Mouse (Mus musculus): ENCODE results near the gene Add1. TPM values are rescaled to one million over a fixed set of nuclear protein-coding genes. Genes with fewer than 3 reads are reported as not detected.
A peak's percentile ranks its signal among the peaks of the same experiment; 100 is the strongest.
"Not testable (repeated sequence)": the region's sequence is repeated elsewhere in the genome, so short reads cannot be mapped to it uniquely, and the experiment has no call there.

Add1 gene
- polyA plus RNA-seq, 1 experiment from 2014 or later = 164 TPM

DNA sequence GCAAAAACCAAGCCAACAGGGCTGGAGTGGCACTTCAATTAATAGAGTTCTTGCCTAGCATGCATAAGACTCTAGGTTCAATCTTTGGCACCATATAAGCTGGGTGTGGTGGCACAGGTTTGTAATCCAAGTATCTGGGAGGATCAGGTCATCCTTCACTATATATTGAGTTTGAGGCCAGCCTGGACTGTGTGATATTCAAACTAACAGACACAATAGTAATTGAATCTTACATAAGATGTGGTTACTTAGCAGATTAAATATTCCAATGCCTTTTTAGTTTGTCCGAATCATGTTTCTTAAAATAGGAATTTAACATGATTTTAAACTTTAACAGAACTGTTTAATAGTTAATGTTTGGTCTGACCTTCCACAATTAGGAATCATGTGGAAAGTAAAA is 2.8 kb downstream of the Add1 start:
- H3K9ac ChIP-seq (ENCODE audit: low read length) = no peak overlapping the region
- ATAC-seq (ENCODE audit: insufficient number of reproducible peaks, insufficient read depth, low FRiP score, low read depth) = no peak
- no peaks in the 10 kb centered on the region for H3K36me3 ChIP-seq (ENCODE audit: control insufficient read depth, insufficient read depth, low read length)
- no peaks in the 10 kb centered on the region for H3K9me3 ChIP-seq (ENCODE audit: control insufficient read depth, low read length)
- no peak overlapping the region for H3K27ac ChIP-seq (replicated peaks in 1 of 2; ENCODE audit: control insufficient read depth in 1 of 2, insufficient read depth in 1 of 2, low read depth in 2 of 2, low read length in 2 of 2)
- no peak overlapping the region for H3K4me2 ChIP-seq (ENCODE audit: low read length)
- no peak overlapping the region for H3K4me3 ChIP-seq (ENCODE audit: control insufficient read depth in 1 of 2, insufficient read depth in 1 of 2, low read depth in 1 of 2, low read length in 2 of 2)
- H3K27me3 ChIP-seq (ENCODE audit: control insufficient read depth, insufficient read depth, low read length) = no peaks in the 10 kb centered on the region
- 93% methylated on average over 1 of the region's 1 CpGs for WGBS
- H3K4me1 ChIP-seq (ENCODE audit: control insufficient read depth in 2 of 2, insufficient read depth in 2 of 2, low read length in 2 of 2) = peaks cover 8 to 22% of the 10 kb centered on the region in 2 experiments

DNA sequence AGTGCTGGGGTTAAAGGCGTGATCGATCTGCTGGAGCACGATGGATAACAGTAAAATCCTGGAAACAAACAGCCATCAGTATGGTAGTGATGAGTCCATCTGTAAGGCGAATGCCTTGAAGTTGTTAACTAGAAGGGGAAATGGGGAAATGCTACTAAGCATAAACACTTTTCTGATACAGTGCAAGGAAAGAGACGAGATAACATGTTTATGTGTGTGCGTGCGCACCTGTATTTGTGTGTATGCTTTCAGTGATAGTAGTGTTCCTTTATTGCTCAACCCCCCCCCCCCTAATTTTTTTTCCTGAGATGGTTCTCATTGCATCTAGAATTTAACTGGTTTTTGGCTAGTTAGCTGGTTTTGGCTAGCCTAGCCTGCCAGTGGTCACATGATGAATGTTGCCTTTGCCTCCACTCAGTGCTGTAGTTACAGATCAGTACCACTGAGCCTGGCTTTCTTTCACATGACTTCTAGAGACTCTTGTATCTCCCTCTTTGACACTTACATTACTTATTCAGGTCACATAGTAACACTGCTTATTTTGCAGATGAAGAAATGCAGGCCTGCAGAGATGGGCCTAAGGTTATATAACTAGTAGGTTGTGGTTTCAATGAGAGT is 4.7 kb downstream of the Add1 start:
- peaks cover 11 to 32% of the 10 kb centered on the region in 2 experiments for H3K4me1 ChIP-seq (ENCODE audit: control insufficient read depth in 2 of 2, insufficient read depth in 2 of 2, low read length in 2 of 2)
- no peak overlapping the region for H3K27ac ChIP-seq (replicated peaks in 1 of 2; ENCODE audit: control insufficient read depth in 1 of 2, insufficient read depth in 1 of 2, low read depth in 2 of 2, low read length in 2 of 2)
- H3K4me3 ChIP-seq (ENCODE audit: control insufficient read depth in 1 of 2, insufficient read depth in 1 of 2, low read depth in 1 of 2, low read length in 2 of 2) = no peak overlapping the region
- H3K9me3 ChIP-seq (ENCODE audit: control insufficient read depth, low read length) = no peaks in the 10 kb centered on the region
- no peaks in the 10 kb centered on the region for H3K27me3 ChIP-seq (ENCODE audit: control insufficient read depth, insufficient read depth, low read length)
- no peaks in the 10 kb centered on the region for H3K36me3 ChIP-seq (ENCODE audit: control insufficient read depth, insufficient read depth, low read length)
- ATAC-seq (ENCODE audit: insufficient number of reproducible peaks, insufficient read depth, low FRiP score, low read depth) = no peak
- H3K4me2 ChIP-seq (ENCODE audit: low read length) = no peak overlapping the region
- no peak overlapping the region for H3K9ac ChIP-seq (ENCODE audit: low read length)
- WGBS = 96% methylated on average over 7 of the region's 7 CpGs

DNA sequence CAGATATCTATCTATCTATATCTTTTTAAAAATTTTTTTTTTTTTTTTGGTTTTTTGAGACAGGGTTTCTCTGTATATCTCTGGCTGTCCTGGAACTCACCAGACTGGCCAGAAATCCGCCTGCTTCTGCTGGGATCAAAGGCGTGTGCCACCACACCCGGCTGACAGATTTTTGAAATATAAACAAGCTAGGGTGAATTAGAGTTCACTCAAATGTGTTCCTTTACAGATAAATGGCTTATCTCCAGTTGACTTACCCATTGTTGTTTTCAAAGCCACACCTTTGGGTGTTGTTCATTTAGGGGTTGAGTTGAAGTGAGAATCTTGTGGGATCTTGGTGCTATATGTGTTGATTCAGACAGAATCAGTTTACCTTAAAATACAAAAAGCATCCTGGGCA is 5.9 kb downstream of the Add1 start:
- H3K4me3 ChIP-seq (ENCODE audit: control insufficient read depth in 1 of 2, insufficient read depth in 1 of 2, low read depth in 1 of 2, low read length in 2 of 2) = no peak overlapping the region
- ATAC-seq (ENCODE audit: insufficient number of reproducible peaks, insufficient read depth, low FRiP score, low read depth) = no peak
- 85% methylated on average over 3 of the region's 3 CpGs for WGBS

DNA sequence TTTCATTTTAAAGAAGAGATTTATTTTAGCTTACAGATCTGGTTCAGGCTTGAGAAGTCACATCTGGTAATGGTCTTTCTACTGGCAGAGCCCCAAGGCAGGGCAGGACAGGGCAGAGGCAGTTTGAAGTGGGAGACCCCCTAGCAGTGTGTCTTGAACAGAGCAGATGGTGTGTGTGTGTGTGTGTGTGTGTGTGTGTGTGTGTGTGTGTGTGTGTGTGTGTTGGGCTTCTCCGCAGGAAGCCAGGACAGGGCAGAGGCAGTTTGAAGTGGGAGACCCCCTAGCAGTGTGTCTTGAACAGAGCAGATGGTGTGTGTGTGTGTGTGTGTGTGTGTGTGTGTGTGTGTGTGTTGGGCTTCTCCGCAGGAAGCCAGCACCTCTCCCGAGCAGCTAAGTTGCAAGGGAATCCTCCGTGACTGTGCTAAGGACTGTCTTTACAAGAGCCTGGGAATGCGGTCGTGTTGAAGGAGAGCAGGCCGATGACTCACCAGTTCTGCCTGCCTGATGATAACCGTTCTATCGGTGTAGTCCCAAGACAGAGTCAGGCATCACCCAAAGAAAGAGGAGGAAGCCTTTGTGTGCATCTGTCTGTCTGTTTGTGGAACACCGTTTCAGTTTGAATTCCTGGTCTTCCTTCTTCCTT is 8.3 kb downstream of the Add1 start:
- Histone ChIP-seq H3K27ac (replicated peaks in 1 of 2; ENCODE audit: control insufficient read depth in 1 of 2, insufficient read depth in 1 of 2, low read depth in 2 of 2, low read length in 2 of 2) (peak overlapping the region; percentile 63 to 70), H3K4me2 (ENCODE audit: low read length) (peak overlapping the region; percentile 41), H3K9ac (ENCODE audit: low read length) (peak overlapping the region; percentile 35; the same call in 1 of the 2 replicates), H3K4me3 (ENCODE audit: control insufficient read depth in 1 of 2, insufficient read depth in 1 of 2, low read depth in 1 of 2, low read length in 2 of 2) (peak overlapping the region in 1 of 2 experiments; percentile 6; a peak in 1 of 4 replicates), H3K4me1 (ENCODE audit: control insufficient read depth in 2 of 2, insufficient read depth in 2 of 2, low read length in 2 of 2) (peaks cover 13 to 25% of the 10 kb centered on the region in 2 experiments)
- H3K27me3 ChIP-seq (ENCODE audit: control insufficient read depth, insufficient read depth, low read length); H3K36me3 ChIP-seq (ENCODE audit: control insufficient read depth, insufficient read depth, low read length); H3K9me3 ChIP-seq (ENCODE audit: control insufficient read depth, low read length): not testable (repeated sequence)
- 3% methylated on average over 9 of the region's 10 CpGs for WGBS
- peak; percentile 83 for ATAC-seq (ENCODE audit: insufficient number of reproducible peaks, insufficient read depth, low FRiP score, low read depth)

More for the DNA sequence above, 5.9 kb downstream of the Add1 start:
- H3K4me2 ChIP-seq (ENCODE audit: low read length) = no peak overlapping the region
- no peaks in the 10 kb centered on the region for H3K27me3 ChIP-seq (ENCODE audit: control insufficient read depth, insufficient read depth, low read length)
- no peak overlapping the region for H3K9ac ChIP-seq (ENCODE audit: low read length)
- H3K4me1 ChIP-seq (ENCODE audit: control insufficient read depth in 2 of 2, insufficient read depth in 2 of 2, low read length in 2 of 2) = peaks cover 16 to 41% of the 10 kb centered on the region in 2 experiments
- H3K9me3 ChIP-seq (ENCODE audit: control insufficient read depth, low read length) = no peaks in the 10 kb centered on the region
- H3K36me3 ChIP-seq (ENCODE audit: control insufficient read depth, insufficient read depth, low read length) = no peaks in the 10 kb centered on the region
- H3K27ac ChIP-seq (replicated peaks in 1 of 2; ENCODE audit: control insufficient read depth in 1 of 2, insufficient read depth in 1 of 2, low read depth in 2 of 2, low read length in 2 of 2) = no peak overlapping the region

DNA sequence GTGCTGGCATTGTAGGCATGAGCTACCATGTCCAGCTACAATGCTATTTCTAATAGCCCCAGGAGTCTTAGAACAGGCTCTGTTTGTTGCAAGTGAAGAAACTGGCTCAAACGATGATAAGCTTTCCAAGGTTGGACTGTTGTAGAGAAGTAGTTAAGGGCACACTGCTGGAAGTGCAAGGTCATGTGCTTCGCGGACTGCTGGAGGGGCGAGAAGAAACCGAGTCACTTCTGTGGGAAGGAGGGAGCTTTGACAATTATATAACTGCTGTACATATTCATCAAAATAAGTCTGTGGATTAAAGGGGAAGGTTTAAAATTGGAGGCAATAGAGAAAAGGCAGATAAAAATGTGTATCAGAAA is 8.8 kb downstream of the Add1 start:
- H3K27ac ChIP-seq (replicated peaks in 1 of 2; ENCODE audit: control insufficient read depth in 1 of 2, insufficient read depth in 1 of 2, low read depth in 2 of 2, low read length in 2 of 2) = peak overlapping the region; percentile 63 to 70
- H3K4me2 ChIP-seq (ENCODE audit: low read length) = peak overlapping the region; percentile 41
- 31% methylated on average over 5 of the region's 5 CpGs for WGBS
- H3K9me3 ChIP-seq (ENCODE audit: control insufficient read depth, low read length) = no peaks in the 10 kb centered on the region
- no peaks in the 10 kb centered on the region for H3K36me3 ChIP-seq (ENCODE audit: control insufficient read depth, insufficient read depth, low read length)
- 0 out of 2 replicates have a peak, but pooled peaks have one; percentile 19 for ATAC-seq (ENCODE audit: insufficient number of reproducible peaks, insufficient read depth, low FRiP score, low read depth)
- H3K27me3 ChIP-seq (ENCODE audit: control insufficient read depth, insufficient read depth, low read length) = no peaks in the 10 kb centered on the region
- H3K4me1 ChIP-seq (ENCODE audit: control insufficient read depth in 2 of 2, insufficient read depth in 2 of 2, low read length in 2 of 2) = peaks cover 13 to 30% of the 10 kb centered on the region in 2 experiments
- peak overlapping the region; percentile 35; the same call in 1 of the 2 replicates for H3K9ac ChIP-seq (ENCODE audit: low read length)
- peak overlapping the region in 1 of 2 experiments; percentile 6; a peak in 1 of 4 replicates for H3K4me3 ChIP-seq (ENCODE audit: control insufficient read depth in 1 of 2, insufficient read depth in 1 of 2, low read depth in 1 of 2, low read length in 2 of 2)

DNA sequence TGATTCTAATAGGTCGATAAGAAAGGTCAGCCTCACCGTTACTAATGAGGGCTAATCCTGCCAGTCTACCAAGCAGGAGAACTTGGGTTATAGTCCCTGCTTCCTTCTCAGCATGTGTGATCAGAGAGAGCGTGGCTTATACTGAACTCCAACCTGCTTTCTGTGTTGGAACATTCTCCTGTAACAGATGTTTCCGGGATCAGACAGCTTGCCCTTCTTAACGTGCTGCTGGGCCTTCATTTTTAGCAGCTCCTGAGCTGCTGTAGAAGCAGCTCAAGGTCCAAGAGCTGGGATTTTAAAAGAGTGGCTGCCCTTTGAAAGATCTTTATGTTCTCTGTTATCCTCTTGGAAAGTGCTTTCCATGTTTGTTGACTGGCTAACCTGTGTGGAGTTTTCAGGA is 11.8 kb downstream of the Add1 start:
- Histone ChIP-seq H3K27me3 (ENCODE audit: control insufficient read depth, insufficient read depth, low read length) (no peaks in the 10 kb centered on the region), H3K9ac (ENCODE audit: low read length) (no peak overlapping the region), H3K9me3 (ENCODE audit: control insufficient read depth, low read length) (no peaks in the 10 kb centered on the region), H3K36me3 (ENCODE audit: control insufficient read depth, insufficient read depth, low read length) (no peaks in the 10 kb centered on the region), H3K4me1 (ENCODE audit: control insufficient read depth in 2 of 2, insufficient read depth in 2 of 2, low read length in 2 of 2) (peaks cover 13 to 34% of the 10 kb centered on the region in 2 experiments), H3K4me3 (ENCODE audit: control insufficient read depth in 1 of 2, insufficient read depth in 1 of 2, low read depth in 1 of 2, low read length in 2 of 2) (no peak overlapping the region), H3K4me2 (ENCODE audit: low read length) (no peak overlapping the region), H3K27ac (replicated peaks in 1 of 2; ENCODE audit: control insufficient read depth in 1 of 2, insufficient read depth in 1 of 2, low read depth in 2 of 2, low read length in 2 of 2) (no peak overlapping the region)
- ATAC-seq (ENCODE audit: insufficient number of reproducible peaks, insufficient read depth, low FRiP score, low read depth) = no peak
- WGBS = 71% methylated on average over 5 of the region's 5 CpGs

DNA sequence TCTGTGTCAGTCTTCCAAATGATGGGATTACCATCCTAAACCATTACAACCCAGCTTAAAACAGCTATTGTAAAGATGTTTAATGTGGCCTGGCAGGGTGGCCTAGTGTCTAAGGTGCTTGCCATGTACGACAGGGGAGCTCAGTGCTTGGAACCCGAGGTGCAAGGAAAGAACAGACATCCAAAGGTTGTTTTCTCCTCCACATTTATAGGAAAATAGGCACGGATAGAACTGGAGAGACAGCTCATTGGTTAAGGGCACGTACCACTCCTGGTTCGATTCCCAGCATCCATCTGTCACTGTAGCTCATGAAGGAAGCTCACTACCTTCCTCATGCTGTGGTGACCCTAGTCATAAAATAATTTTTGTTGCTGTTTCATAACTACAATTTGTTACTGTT is 14.4 kb downstream of the Add1 start:
- no peak for ATAC-seq (ENCODE audit: insufficient number of reproducible peaks, insufficient read depth, low FRiP score, low read depth)
- whole genome bisulfite sequencing = 87% methylated on average over 5 of the region's 5 CpGs
- H3K4me2 ChIP-seq (ENCODE audit: low read length) = no peak overlapping the region
- no peak overlapping the region for H3K4me3 ChIP-seq (ENCODE audit: control insufficient read depth in 1 of 2, insufficient read depth in 1 of 2, low read depth in 1 of 2, low read length in 2 of 2)
- no peaks in the 10 kb centered on the region for H3K27me3 ChIP-seq (ENCODE audit: control insufficient read depth, insufficient read depth, low read length)
- H3K9me3 ChIP-seq (ENCODE audit: control insufficient read depth, low read length) = no peaks in the 10 kb centered on the region
- peaks cover 6 to 22% of the 10 kb centered on the region in 2 experiments for H3K4me1 ChIP-seq (ENCODE audit: control insufficient read depth in 2 of 2, insufficient read depth in 2 of 2, low read length in 2 of 2)
- no peak overlapping the region for H3K9ac ChIP-seq (ENCODE audit: low read length)
- no peak overlapping the region for H3K27ac ChIP-seq (replicated peaks in 1 of 2; ENCODE audit: control insufficient read depth in 1 of 2, insufficient read depth in 1 of 2, low read depth in 2 of 2, low read length in 2 of 2)
- H3K36me3 ChIP-seq (ENCODE audit: control insufficient read depth, insufficient read depth, low read length) = no peaks in the 10 kb centered on the region

All from heart, embryonic 14.5 days (tissue).